Mouse (Mus musculus): Measurements from ENCODE around the gene Urb2.

GRCm38 (mm10) chr8:124021237-124022227, at the start of gene Urb2, which contains the start of gene Taf5l:
- TF ChIP-seq CTCF (IDR thresholded peaks at IDR 0.05; ENCODE audit: low read depth, low read length) = no peak
- TF ChIP-seq GATA1 (IDR thresholded peaks at IDR 0.05; ENCODE audit: borderline replicate concordance, low read length) = no peak
- TF ChIP-seq TAL1 (conservative IDR thresholded peaks at IDR 0.05; ENCODE audit: low read depth, low read length) = no peak
- no peak for TF ChIP-seq GATA2 (IDR thresholded peaks at IDR 0.05; ENCODE audit: borderline replicate concordance, low read depth, low read length)

Data from G1E (cell line).